Mouse (Mus musculus): Measurements from ENCODE around the gene Hmg20b.

DNA sequence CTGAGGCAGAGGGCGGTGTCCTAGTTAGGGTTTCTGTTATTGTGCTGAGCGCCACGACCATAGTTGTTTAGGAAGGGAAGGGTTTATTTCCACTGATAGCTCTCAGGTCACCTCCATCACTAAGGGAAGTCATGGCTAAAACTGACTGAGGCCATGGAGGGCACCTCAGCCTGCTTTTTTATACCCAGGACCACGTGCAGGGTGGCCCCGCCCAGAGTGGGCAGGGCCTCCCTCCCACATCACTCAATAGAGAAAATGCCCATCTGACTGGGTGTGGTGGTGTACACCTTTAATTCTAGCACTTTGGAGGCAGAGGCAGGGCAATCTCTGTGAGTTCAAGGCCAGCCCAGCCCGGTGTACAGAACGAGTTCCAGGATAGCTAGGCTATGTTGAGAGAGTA, 36.1 kb downstream of the Hmg20b start:
- TF ChIP-seq CTCF (conservative IDR thresholded peaks at IDR 0.05 in 1 of 2, IDR thresholded peaks at IDR 0.05 in 1 of 2; ENCODE audit: low read depth in 2 of 2, low read length in 2 of 2) (no peak), USF2 (conservative IDR thresholded peaks at IDR 0.05; ENCODE audit: low read depth, low read length) (no peak), KAT2A (IDR thresholded peaks at IDR 0.05; ENCODE audit: insufficient replicate concordance, low read length) (no peak), POLR2AphosphoS2 (IDR thresholded peaks at IDR 0.05; ENCODE audit: low read depth, low read length) (no peak), ZC3H11A (IDR thresholded peaks at IDR 0.05; ENCODE audit: low read depth, low read length) (no peak), EP300 (IDR thresholded peaks at IDR 0.05; ENCODE audit: low read length) (no peak), CHD1 (IDR thresholded peaks at IDR 0.05; ENCODE audit: low read depth, low read length) (no peak), BHLHE40 (IDR thresholded peaks at IDR 0.05; ENCODE audit: low read depth, low read length) (no peak), USF1 (IDR thresholded peaks at IDR 0.05; ENCODE audit: low read depth, low read length) (no peak; the same call in 1 of the 2 replicates)
